Mouse (Mus musculus) B cell, adult 2 months (primary cell): ENCODE results near the gene Gm19935.

ENCODE experiments used
- DNase-seq, 2 experiments: peaks; one replicate each; pipeline ENCODE4 v3.0.0; 2022

Gm19935 gene

DNA sequence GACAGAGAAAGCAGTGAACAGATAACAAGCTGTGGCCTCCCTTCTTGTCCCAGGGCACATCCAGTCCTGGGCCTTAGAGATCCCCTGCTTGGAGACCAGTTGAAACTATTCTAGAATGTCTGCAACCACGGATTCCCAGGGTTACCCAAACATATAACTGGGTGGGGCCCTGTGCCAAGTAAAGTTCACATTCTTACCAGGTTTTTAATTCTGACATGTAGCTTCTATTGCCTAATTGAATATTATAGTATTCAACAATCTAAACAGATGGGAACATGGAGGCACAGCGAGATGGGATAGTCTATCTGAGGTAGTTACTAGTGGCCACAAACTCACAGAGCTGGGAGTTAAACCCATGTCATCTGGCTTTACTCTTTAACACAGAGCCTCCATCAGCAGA is at the start of gene Gm19935:
Gm19935 (minus strand) TSS at position 101 of the 400 bp plus-strand sequence.
- DNase-seq, result no peak

DNA sequence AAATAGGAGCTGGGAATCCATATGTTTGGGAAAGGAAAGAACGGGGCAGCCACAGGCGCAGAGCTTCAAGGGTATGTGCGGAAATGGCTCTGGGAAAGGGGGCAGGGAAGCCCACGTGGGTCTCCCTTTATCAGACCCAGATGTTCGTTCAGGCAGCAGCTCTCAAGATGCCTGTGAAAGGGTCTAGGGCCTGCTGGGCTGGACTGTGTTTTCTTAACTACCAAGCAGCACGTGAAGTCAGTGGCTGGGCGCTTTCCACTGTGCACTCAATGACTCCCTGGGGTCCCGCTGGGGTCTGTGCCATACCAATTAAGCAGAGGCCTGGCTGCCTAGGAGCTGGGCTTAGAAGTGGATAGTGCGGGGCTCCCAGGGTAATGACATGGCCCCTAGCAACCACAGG is 44.8 kb upstream of the Gm19935 start:
- DNase-seq, result no peak

- DNase-seq, result peak; percentile 33 to 38
These were observed 44.2 kb upstream of the Gm19935 start for GRCm38 (mm10) chr8:90861266-90861944.

GRCm38 (mm10) chr8:90858071-90858470 is 40.9 kb upstream of the Gm19935 start:
- no peak for DNase-seq

DNA sequence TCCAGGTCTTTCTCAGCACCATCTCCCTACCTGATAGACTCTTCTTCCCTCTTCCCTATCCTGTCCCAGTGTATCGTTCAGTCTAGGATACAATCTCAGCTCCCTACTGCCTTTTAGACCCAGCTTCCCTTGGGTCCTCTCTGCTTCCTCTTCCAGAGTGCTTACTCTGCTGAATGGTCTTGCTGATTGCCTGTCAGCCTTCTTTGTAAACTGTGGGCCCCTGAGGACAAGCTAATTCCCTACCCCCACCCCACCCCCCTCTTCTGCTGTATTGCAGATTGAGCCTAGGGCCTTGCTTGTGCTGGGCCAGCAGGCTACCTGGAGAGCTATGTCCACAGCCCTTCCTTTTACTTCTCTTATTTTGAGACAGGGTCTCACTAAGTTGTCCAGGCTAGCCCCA is 39.8 kb upstream of the Gm19935 start:
- no peak for DNase-seq

DNA sequence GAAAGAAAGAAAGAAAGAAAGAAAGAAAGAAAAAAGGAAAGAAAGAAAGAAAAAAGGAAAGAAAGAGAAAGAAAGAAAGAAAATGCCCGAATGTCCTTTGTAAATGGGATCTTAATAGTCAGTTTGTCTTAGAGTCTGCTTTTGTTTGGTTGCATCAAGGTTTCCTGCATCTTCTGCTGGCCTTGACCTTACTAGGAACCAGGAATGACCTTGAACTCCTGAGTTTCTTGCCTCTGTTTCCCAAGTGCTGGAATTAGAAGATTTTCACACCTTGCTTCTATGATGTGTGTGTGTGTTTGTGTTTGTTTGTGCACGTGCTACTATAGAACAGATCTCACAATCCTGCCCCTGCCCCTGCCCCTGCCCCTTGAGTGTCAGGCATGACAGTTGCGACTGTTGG is 39.0 kb upstream of the Gm19935 start:
- no peak for DNase-seq

DNA sequence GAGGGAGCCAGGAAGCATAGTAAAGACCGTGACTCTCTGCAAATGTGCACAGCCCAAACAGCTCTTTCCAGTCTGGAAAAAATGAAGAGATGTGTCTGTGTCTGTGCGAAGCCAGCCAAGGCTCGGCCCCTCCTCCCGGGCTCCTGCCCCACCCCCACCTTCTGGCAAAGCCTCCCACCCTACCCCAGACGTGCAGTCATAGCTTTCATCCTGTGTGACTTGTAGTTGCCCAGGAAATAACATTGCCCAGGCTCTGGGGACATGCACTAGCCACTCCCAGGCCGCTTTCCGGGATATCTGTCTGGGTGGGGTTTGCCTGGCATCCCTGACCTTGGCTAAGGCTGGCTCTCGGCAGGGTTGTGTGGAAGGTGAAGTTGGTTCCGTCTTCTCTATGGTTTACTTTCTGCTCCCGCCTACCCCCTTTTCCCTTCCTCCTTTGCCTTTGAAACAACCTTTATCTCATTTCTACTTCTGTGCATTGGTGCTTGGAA is 37.5 kb upstream of the Gm19935 start:
- no peak for DNase-seq

DNA sequence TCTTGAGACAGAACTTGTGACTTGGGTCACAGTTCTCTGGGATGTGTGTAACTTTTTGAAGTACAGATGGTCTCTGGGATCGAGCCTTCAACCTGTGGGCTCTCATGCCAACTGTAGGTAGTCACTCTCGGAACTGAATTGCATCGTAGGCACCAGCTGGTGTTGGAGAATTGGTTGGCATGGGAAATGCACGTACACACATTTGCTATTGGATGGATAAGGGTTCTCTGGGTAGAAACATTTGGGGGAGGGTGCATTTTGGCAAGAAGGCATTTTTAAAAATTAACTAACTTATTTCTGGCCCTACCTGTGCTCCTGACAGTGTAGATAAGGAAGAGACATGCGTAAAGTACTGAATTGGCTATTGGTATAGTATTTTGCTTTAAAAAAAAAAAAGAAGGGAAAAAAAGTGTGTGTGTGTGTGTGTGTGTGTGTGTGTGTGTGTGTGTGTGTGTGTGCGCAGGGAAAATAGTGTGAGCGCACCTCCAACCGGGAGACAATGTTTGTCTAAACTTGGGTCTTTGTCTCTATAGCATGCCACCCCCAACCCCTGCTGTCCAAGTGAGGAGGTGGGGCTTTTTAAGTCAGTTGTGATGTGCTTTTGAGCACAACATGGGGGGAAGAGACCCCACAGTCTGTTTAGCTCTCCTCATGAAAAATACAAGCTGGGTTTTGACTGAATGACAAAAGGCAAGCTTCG is 36.9 kb upstream of the Gm19935 start:
- DNase-seq, result no peak

DNA sequence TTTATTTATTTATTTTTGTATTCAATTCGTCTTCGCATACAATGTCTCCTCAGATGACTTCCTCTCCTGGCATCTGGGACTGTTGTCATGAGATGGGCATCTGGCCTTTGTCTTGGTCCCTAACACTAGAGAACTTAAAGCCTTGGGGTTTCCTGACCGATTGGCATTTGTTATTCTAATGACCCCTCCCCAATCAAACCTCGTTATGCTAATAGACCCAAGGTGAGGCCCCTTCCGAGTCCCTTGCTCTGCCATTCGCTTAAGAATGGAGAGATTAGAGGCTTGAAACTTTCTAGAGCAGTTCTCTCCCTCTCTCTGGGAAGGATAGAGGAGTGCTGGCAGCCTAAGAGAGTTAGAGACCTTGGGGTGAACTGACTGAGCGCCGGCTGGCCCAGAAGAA is 34.4 kb upstream of the Gm19935 start:
- DNase-seq, result no peak

- DNase-seq, result no peak
These were observed 32.4 kb upstream of the Gm19935 start for GRCm38 (mm10) chr8:90849462-90850050.

DNA sequence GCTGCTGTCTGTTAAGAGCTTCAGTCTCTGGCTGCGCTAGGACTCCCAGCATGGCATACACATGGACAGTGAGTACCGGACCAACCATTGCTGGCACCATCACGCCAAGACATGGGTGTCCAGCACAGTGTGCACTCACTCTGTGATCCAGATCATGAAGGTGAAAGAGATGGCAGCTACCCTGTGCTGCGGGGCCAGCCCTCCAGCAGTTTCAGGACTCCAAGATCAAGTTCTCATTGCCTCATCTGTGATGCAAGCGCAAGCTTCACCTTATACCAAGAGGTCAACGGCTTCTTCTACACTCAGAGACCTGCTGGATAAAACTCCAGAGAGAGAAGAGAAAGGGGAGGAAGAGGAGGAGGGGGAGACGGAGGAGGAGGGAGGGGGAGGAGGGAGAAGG is 30.8 kb upstream of the Gm19935 start:
- no peak for DNase-seq

GRCm38 (mm10) chr8:90844179-90844967 is 27.2 kb upstream of the Gm19935 start:
- no peak for DNase-seq

- peak; percentile 65 to 71 for DNase-seq
These were observed 25.9 kb upstream of the Gm19935 start for GRCm38 (mm10) chr8:90843127-90843526.

GRCm38 (mm10) chr8:90841321-90841720 is 24.1 kb upstream of the Gm19935 start:
- no peak for DNase-seq

DNA sequence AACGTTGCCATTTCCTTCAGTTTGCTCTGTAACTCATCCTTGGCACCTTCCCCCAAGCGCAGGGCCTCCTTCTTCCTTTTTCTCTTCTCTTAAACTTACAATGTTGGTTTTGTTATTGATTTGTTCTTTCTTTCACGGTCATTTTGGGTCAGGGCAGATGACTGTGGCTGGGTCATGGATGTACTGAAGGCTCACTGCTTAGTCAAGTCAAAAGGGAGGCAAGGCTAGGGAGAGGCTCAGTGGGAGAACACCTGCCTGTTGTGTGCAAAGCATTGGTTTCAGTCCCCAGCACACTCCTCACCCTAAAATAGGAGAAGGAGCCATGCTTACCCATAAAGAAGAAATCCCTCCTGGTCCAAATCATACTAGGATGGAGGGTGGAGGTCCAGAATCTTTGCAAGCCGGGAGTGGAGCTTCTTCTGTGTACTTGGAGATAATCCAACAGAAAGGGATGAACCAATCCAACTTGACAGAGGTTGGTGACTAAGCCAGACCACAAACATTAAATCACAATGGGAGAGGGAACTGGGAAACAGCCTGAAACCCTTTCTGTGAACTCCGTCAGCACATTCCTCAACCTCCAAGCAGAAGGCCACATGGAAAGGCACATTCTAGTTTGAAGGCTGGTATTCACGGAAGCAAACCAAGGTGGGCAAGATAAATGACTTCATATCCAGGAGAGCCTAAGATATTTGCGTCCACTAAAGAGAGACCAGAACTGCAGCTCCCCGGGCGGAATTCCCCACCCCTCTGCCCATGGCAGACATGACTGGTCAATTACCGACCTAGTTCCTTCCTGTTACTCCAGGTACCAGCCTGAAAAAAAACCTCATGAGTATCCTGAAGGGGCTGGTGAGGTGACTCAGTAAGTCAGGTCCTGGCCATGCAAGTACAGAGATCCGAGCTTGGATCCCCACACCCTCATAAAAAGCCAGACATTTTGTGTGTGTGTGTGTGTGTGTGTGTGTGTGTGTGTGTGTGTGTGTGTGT is 22.8 kb upstream of the Gm19935 start:
- DNase-seq, result no peak

GRCm38 (mm10) chr8:90837440-90837839 is 20.2 kb upstream of the Gm19935 start:
- no peak for DNase-seq

DNA sequence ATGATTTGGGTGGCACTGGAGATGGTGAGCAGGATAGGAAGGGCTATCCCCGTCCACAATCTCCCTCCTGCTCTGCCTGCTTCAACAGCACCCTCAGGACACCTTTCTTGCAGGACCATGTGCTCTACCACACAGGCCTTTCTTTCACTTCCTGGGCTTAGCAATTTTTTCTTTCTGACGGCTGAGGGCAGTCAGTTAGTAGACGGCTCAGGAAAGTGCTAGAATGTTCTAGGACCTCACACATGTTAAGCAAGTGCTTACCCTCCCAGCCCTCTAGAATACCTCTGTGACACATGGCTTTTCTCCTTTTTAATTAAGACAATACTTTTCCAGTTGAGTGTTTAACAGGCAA is 17.1 kb upstream of the Gm19935 start:
- DNase-seq, result no peak

DNA sequence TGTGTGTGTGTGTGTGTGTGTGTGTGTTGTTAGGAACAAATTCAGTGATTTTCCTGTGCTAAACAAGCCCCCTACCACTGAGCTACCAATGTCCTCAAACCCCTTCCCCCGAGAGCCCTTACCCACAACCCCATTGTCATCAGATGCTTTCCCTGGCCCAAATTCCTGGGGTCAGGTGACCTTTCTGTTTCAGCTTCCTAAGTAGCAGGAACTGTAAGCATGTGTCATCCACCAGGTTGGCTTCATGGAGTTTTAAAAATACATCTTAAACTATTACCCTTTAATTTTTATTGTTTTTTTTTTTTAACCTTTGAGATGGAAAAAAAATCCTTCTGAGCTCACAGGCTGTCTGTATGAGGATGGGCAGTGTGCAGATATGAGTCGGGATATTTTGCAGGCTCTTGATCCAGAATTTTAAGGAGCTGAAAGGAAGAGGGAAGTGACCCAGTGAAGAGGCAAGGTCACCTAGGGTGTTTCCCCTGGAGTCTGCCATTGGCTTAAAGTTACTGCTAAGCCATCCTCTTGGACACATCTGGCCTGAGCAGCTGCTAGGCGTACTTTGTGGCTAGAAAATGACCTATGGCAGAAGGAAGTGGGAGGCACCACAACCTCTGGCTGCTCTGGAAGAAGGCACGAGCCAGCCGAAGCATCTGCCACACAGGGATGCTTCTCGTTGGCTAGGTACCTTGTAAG is 16.6 kb upstream of the Gm19935 start:
- no peak for DNase-seq

DNA sequence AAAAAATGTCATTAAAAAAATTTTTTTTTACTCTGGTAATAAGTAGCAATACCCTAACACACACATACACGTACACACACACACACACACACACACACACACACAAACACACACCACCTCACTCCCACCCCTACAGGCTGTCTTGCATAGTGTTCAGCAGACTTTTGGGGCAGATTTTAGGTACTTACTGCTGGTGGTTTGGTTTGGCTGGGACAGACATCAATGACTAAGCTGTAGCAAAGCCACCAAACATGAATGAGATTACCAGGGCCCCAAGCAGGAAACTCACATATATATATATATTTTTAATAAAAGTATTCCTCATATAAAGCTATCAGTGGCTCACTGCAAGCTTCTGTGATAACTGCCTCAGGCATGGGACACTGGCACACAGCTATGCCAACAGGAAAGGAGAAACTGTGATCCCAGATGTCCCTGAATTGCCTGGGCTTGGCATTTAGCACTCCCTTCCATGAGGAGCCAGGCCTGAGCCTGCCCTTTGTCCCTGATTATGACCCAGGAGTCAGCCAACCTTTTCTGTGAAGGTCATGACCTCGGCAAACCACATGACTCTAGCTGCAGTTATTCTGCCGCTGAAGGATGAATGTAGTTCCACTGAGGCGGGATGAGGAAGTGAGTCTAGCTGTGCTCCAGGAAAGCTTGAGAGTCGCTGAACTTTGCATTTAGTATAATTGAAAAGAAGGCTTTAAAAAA is 15.5 kb upstream of the Gm19935 start:
- peak in 1 of 2 experiments; percentile 15 for DNase-seq

- DNase-seq, result peak; percentile 49 to 50
These were observed 13.8 kb upstream of the Gm19935 start for GRCm38 (mm10) chr8:90830980-90831379.

DNA sequence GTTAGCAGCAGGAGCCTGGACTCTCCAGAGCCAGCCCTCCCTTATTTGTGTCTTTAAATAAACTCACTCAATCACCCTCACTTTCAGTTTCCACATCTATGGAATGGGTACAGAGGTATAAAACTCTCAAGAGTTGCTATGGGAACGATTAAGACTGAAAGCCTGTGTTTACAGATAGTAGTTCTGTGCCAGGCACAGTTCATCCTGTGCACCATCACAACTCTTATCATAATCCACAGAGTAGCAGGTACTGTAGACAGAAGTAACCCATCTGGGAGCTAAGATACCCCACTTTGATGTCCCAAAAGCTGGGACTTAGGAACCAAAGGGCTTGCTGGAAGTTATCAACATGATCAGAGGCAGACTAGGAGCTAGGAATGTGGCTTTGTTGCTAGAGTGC is 12.6 kb upstream of the Gm19935 start:
- DNase-seq, result no peak
